Mouse (Mus musculus): Measurements from ENCODE around the gene Psmb3. TPM values are rescaled to one million over a fixed set of nuclear protein-coding genes. Genes with fewer than 3 reads are reported as not detected.
A peak's percentile ranks its signal among the peaks of the same experiment; 100 is the strongest.
"Not testable (repeated sequence)": the region's sequence is repeated elsewhere in the genome, so short reads cannot be mapped to it uniquely, and the experiment has no call there.

Psmb3 gene
- polyA plus RNA-seq (2015; fragmentation: Nextera tagmentation; extraction: Ambion mirVana) = 363 and 373 TPM in 2 replicates

- Histone ChIP-seq H3K4me3 (replicated peaks; ENCODE audit: low read length) (peak within 1 kb of the TSS; percentile 63), H3K9me3 (replicated peaks; ENCODE audit: control insufficient read depth, low read length) (no peaks in the 10 kb centered on the region), H3K4me2 (ENCODE audit: low read depth, low read length) (peak within 1 kb of the TSS; percentile 83), H3K36me3 (ENCODE audit: control insufficient read depth, insufficient read depth, low read length) (peaks cover 8% of the 10 kb centered on the region; the same call in 1 of the 2 replicates), H3K27me3 (ENCODE audit: control insufficient read depth, insufficient read depth, low read length) (no peaks in the 10 kb centered on the region), H3K9ac (ENCODE audit: low read length) (peak within 1 kb of the TSS; percentile 80), H3K4me1 (ENCODE audit: control insufficient read depth, insufficient read depth, low read length) (peaks cover 23% of the 10 kb centered on the region), H3K27ac (ENCODE audit: low read length) (peak within 1 kb of the TSS; percentile 85)
- under 1% methylated on average over 35 of the region's 35 CpGs for WGBS
- ATAC-seq (ENCODE audit: insufficient read depth, low FRiP score) = peak; percentile 92
These were observed at the start of gene Psmb3 for GRCm38 (mm10) chr11:97703039-97703826. TSS of gene Psmb3 (plus strand) at chr11:97703399.

DNA sequence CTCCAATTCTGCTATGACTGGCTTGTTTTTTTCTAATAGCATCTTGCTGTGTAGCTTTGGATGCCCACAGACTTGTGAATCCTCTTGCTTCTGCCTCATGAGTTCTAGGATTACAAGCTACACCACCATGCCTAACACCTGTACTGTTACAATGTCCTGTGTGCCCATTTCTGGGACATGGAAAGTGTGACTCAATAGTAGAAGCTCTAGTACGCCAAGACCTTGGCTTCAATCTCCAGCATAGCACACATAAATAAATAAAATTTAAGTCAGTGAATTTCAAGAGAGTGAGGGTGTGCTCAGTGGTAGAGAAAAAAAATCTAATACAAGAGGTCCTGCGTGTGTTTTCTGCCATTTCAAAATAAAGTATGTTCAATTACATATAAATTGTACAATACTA is 49.0 kb upstream of the Psmb3 start:
- WGBS = 86% methylated on average over 2 of the region's 2 CpGs
- H3K27ac ChIP-seq (ENCODE audit: low read length) = no peak overlapping the region
- no peaks in the 10 kb centered on the region for H3K27me3 ChIP-seq (ENCODE audit: control insufficient read depth, insufficient read depth, low read length)
- peaks cover 3% of the 10 kb centered on the region for H3K4me1 ChIP-seq (ENCODE audit: control insufficient read depth, insufficient read depth, low read length)
- H3K36me3 ChIP-seq (ENCODE audit: control insufficient read depth, insufficient read depth, low read length) = no peaks in the 10 kb centered on the region
- no peak overlapping the region for H3K4me2 ChIP-seq (ENCODE audit: low read depth, low read length)
- H3K4me3 ChIP-seq (replicated peaks; ENCODE audit: low read length) = no peak overlapping the region
- no peak overlapping the region for H3K9ac ChIP-seq (ENCODE audit: low read length)
- no peaks in the 10 kb centered on the region for H3K9me3 ChIP-seq (replicated peaks; ENCODE audit: control insufficient read depth, low read length)
- ATAC-seq (ENCODE audit: insufficient read depth, low FRiP score) = no peak

GRCm38 (mm10) chr11:97656269-97656971 is 46.8 kb upstream of the Psmb3 start:
- Histone ChIP-seq H3K9me3 (replicated peaks; ENCODE audit: control insufficient read depth, low read length) (no peaks in the 10 kb centered on the region), H3K27ac (ENCODE audit: low read length) (no peak overlapping the region), H3K9ac (ENCODE audit: low read length) (no peak overlapping the region), H3K36me3 (ENCODE audit: control insufficient read depth, insufficient read depth, low read length) (no peaks in the 10 kb centered on the region), H3K4me3 (replicated peaks; ENCODE audit: low read length) (no peak overlapping the region), H3K27me3 (ENCODE audit: control insufficient read depth, insufficient read depth, low read length) (no peaks in the 10 kb centered on the region), H3K4me1 (ENCODE audit: control insufficient read depth, insufficient read depth, low read length) (peaks cover 15% of the 10 kb centered on the region), H3K4me2 (ENCODE audit: low read depth, low read length) (no peak overlapping the region)
- no peak for ATAC-seq (ENCODE audit: insufficient read depth, low FRiP score)
- 73% methylated on average over 14 of the region's 14 CpGs for WGBS

- Histone ChIP-seq H3K27ac (ENCODE audit: low read length) (no peak overlapping the region), H3K4me2 (ENCODE audit: low read depth, low read length) (no peak overlapping the region), H3K9me3 (replicated peaks; ENCODE audit: control insufficient read depth, low read length) (no peaks in the 10 kb centered on the region), H3K9ac (ENCODE audit: low read length) (no peak overlapping the region), H3K27me3 (ENCODE audit: control insufficient read depth, insufficient read depth, low read length) (no peaks in the 10 kb centered on the region), H3K4me1 (ENCODE audit: control insufficient read depth, insufficient read depth, low read length) (peaks cover 23% of the 10 kb centered on the region), H3K36me3 (ENCODE audit: control insufficient read depth, insufficient read depth, low read length) (no peaks in the 10 kb centered on the region), H3K4me3 (replicated peaks; ENCODE audit: low read length) (no peak overlapping the region)
- no peak for ATAC-seq (ENCODE audit: insufficient read depth, low FRiP score)
- WGBS = 51% methylated on average over 4 of the region's 6 CpGs
These were observed 45.8 kb upstream of the Psmb3 start for GRCm38 (mm10) chr11:97657184-97657945.

GRCm38 (mm10) chr11:97657967-97658366 is 45.2 kb upstream of the Psmb3 start:
- H3K4me1 ChIP-seq (ENCODE audit: control insufficient read depth, insufficient read depth, low read length) = peaks cover 27% of the 10 kb centered on the region
- not testable (repeated sequence) for H3K9ac ChIP-seq (ENCODE audit: low read length); ATAC-seq (ENCODE audit: insufficient read depth, low FRiP score); H3K4me3 ChIP-seq (replicated peaks; ENCODE audit: low read length); H3K4me2 ChIP-seq (ENCODE audit: low read depth, low read length); H3K36me3 ChIP-seq (ENCODE audit: control insufficient read depth, insufficient read depth, low read length); H3K27me3 ChIP-seq (ENCODE audit: control insufficient read depth, insufficient read depth, low read length); H3K27ac ChIP-seq (ENCODE audit: low read length); H3K9me3 ChIP-seq (replicated peaks; ENCODE audit: control insufficient read depth, low read length)
- WGBS = 93% methylated on average over 6 of the region's 6 CpGs

DNA sequence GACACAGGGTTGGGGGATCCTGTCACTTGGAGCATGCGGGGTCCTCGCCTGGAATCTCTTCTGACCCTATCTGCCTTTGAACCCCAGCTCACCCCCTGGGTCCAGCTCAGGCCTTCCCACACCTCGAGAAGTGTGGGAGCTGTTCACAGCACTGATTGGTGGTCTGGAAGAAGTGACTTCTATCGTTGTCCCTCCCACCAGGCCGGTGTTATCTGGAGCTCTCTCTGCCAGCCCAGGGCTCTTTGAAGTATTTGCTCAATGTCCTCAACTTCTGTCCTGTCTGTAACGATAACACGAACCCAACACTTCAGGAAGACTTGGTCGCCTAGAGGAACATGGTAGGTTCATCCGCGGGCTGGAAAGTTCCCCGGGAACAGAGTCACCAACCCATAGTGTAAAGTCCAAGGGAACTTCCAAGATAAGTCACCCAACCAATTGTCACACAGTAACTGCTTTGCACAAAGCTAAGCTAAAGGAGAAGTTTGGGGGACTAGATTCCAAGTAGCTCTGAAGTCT is 44.4 kb upstream of the Psmb3 start:
- no peaks in the 10 kb centered on the region for H3K9me3 ChIP-seq (replicated peaks; ENCODE audit: control insufficient read depth, low read length)
- H3K4me1 ChIP-seq (ENCODE audit: control insufficient read depth, insufficient read depth, low read length) = peaks cover 27% of the 10 kb centered on the region
- H3K27me3 ChIP-seq (ENCODE audit: control insufficient read depth, insufficient read depth, low read length) = no peaks in the 10 kb centered on the region
- H3K36me3 ChIP-seq (ENCODE audit: control insufficient read depth, insufficient read depth, low read length) = no peaks in the 10 kb centered on the region
- no peak for ATAC-seq (ENCODE audit: insufficient read depth, low FRiP score)
- peak overlapping the region; percentile 94 for H3K4me2 ChIP-seq (ENCODE audit: low read depth, low read length)
- no peak overlapping the region for H3K27ac ChIP-seq (ENCODE audit: low read length)
- peak overlapping the region; percentile 86 for H3K4me3 ChIP-seq (replicated peaks; ENCODE audit: low read length)
- H3K9ac ChIP-seq (ENCODE audit: low read length) = peak overlapping the region; percentile 95
- 52% methylated on average over 11 of the region's 11 CpGs for WGBS

DNA sequence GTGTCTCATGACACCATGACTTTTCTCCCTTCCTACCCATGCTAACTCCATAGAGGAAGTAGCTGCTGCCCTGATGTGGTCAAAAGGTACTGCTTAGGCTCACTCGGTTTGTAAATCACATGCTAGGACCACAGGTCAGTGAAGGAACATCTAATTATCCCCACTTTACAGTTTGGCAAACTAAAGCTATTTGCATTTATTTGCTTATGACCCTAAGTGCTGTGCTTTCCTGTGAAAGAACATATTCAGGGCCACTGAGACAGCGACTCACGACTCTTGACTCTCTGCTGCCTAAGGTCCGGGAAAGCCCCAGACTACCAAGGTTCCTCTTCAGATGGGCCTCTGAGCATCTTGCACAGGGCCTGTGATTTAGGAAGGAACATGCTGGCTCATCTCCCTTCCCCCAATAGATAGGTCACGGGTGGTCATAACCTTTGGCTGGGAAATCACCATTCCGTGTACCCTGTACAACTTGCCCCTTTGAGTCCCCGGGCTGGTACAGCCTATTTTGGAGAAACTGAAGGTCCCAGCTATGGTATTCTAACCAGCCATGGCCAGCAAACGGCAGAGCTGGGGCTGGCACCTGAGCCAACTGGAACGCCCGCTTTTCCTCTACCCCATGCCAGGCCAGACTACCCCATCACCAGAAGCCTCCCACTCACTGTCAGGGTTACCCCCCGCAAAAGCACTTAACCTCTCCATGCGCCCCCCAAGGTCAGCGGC is 43.8 kb upstream of the Psmb3 start:
- Histone ChIP-seq H3K36me3 (ENCODE audit: control insufficient read depth, insufficient read depth, low read length) (no peaks in the 10 kb centered on the region), H3K9ac (ENCODE audit: low read length) (peak overlapping the region; percentile 95), H3K4me3 (replicated peaks; ENCODE audit: low read length) (peak overlapping the region; percentile 86), H3K4me2 (ENCODE audit: low read depth, low read length) (peak overlapping the region; percentile 94), H3K27me3 (ENCODE audit: control insufficient read depth, insufficient read depth, low read length) (no peaks in the 10 kb centered on the region), H3K9me3 (replicated peaks; ENCODE audit: control insufficient read depth, low read length) (no peaks in the 10 kb centered on the region), H3K27ac (ENCODE audit: low read length) (peak overlapping the region; percentile 85), H3K4me1 (ENCODE audit: control insufficient read depth, insufficient read depth, low read length) (peaks cover 27% of the 10 kb centered on the region)
- WGBS = 11% methylated on average over 13 of the region's 13 CpGs
- no peak for ATAC-seq (ENCODE audit: insufficient read depth, low FRiP score)

- no peaks in the 10 kb centered on the region for H3K27me3 ChIP-seq (ENCODE audit: control insufficient read depth, insufficient read depth, low read length)
- H3K4me3 ChIP-seq (replicated peaks; ENCODE audit: low read length) = peak overlapping the region; percentile 86
- H3K36me3 ChIP-seq (ENCODE audit: control insufficient read depth, insufficient read depth, low read length) = no peaks in the 10 kb centered on the region
- H3K9ac ChIP-seq (ENCODE audit: low read length) = peak overlapping the region; percentile 95
- WGBS = under 1% methylated on average over 77 of the region's 78 CpGs
- no peaks in the 10 kb centered on the region for H3K9me3 ChIP-seq (replicated peaks; ENCODE audit: control insufficient read depth, low read length)
- H3K27ac ChIP-seq (ENCODE audit: low read length) = peak overlapping the region; percentile 85
- peak overlapping the region; percentile 94 for H3K4me2 ChIP-seq (ENCODE audit: low read depth, low read length)
- peaks cover 31% of the 10 kb centered on the region for H3K4me1 ChIP-seq (ENCODE audit: control insufficient read depth, insufficient read depth, low read length)
- ATAC-seq (ENCODE audit: insufficient read depth, low FRiP score) = peak; percentile 90
These were observed 43.0 kb upstream of the Psmb3 start for GRCm38 (mm10) chr11:97659990-97660714.

Data from stomach, embryonic 16.5 days (tissue).